Mouse (Mus musculus) brain, embryonic 14.5 days (tissue): ENCODE data around the gene Yae1d1. TPM values are rescaled to one million over a fixed set of nuclear protein-coding genes. Genes with fewer than 3 reads are reported as not detected.
A peak's percentile ranks its signal among the peaks of the same experiment; 100 is the strongest.
"Not testable (repeated sequence)": the region's sequence is repeated elsewhere in the genome, so short reads cannot be mapped to it uniquely, and the experiment has no call there.

Source experiments
- DNase-seq: peaks from one replicate; pipeline ENCODE4 v3.0.0-alpha.2; 2011; ENCODE audit warnings: low read depth
- CTCF ChIP-seq: fragments of 200-500 bp; IDR thresholded peaks from 2 replicates; pipeline ENCODE4 v1.5.1; 2012; ENCODE audit warnings: inconsistent platforms, mild to moderate bottlenecking, moderate library complexity, borderline replicate concordance; ENCODE audit not compliant: insufficient read depth, insufficient read length; ENCODE audit errors: extremely low read depth
- POLR2A ChIP-seq: fragments of 200-500 bp; IDR thresholded peaks from 2 replicates; pipeline ENCODE4 v1.6.1; 2012; ENCODE audit warnings: mild to moderate bottlenecking, inconsistent platforms, borderline replicate concordance; ENCODE audit not compliant: poor library complexity, insufficient read depth, insufficient read length, severe bottlenecking; ENCODE audit errors: extremely low read depth
- polyA plus RNA-seq: library from polyadenylated mRNA; depleted of rRNA; stranded (reverse); fragments of >200 nt; gene quantifications from 2 replicates; pipeline ENCODE4 v1.2.3, GENCODE M21; 2012; rRNA removed

Yae1d1 gene
- polyA plus RNA-seq, 1 experiment, result 33.1 TPM

DNA sequence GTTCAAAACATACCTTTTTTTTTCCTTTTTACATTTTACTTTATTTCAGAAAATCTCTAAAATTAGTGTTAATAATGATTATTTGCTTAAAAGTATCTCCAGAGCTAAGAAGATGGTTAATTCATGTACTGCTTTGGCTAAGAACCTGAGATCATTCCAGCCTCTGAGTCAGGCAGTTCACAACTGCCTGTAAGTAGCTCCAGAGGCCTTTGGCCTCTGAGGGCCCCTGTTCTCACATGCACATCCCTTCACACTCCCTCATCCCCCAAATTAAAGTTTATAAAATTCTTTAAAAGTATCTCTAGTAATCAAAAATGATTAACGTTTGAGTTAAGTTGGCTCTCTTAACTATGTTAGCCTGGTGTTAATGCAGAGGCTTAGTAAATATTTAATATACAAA, 17.7 kb downstream of the Yae1d1 start:
- no peak for TF ChIP-seq CTCF
- no peak for TF ChIP-seq POLR2A
- no peak for DNase-seq

DNA sequence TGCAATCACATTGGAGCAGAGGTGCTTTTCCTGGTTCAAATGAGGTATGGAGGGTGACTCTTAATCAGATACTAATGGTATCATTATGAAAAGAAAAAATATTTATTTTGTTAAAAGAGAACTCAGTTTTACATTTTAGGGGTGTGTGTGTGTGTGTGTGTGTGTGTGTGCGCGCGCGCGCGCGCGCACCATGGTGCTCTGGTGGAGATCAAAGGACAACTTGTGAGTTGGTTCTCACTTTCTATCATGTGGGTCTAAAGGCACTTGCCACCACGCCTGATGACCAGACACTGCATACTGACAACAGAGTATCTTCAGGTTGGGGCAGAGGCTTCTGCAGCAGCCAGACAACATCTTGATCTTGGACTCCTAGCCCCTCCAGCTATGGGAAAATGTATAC, 18.4 kb downstream of the Yae1d1 start:
- no peak for TF ChIP-seq CTCF
- TF ChIP-seq POLR2A, result no peak
- no peak for DNase-seq

DNA sequence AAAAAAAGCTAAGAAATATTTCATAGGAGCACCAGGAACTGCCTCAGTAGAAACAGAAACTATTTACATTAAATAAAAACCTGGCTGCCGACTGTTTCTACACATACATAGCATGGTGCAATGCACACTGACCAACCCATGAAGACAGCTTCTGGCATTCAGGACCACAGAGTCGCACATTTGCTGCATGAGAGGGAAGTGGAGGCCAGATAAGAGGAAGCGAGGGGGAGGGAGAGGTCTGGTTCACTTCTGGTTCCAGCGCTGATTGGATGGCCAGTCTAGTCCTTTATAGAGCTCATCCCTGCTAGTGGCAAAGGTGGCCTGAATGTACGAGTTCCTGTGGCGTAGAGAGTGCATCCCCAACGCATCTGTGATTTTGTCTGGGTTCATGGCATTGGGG, 32.5 kb downstream of the Yae1d1 start:
- no peak for TF ChIP-seq CTCF
- TF ChIP-seq POLR2A, result no peak
- DNase-seq, result no peak

DNA sequence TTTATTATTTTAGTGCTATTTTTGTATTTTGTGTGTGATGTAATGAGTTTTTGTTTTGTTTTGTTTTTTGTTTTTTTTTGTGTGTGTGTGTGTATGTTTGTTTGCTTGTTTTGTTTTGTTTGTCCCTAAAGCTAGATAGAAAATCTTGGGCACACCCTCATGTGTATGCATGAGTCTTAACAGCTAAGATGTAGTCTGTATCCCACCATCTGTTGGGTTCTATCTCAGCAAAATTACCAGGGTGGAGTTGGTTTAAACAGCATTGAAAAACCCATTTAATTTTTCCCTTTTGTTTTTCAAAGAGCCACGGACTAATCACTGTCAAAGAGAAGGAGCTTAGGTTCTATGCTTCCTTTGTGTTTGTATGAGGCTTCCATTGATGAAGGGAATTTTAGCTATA, 38.9 kb downstream of the Yae1d1 start:
- no peak for TF ChIP-seq CTCF
- TF ChIP-seq POLR2A, result no peak
- peak; percentile 54 for DNase-seq

DNA sequence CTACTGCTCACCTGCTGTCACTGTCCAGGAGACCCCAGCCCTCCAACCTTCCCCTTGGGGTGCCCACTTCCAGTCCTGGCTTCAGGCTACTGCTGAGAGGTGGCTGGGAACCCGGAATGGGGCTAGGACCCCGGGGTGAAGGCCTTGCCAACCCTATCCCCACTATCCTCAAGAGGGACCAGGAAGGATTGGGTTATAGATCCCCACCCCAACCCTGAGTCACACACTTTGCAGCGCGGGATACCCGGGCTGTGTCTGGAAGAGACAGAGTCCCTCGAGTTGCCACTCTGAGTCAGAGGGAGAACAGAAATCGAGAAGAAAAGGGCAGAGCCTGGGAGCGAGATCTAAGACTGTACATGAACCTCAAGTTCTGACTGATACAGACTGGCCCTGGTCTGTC, 42.6 kb downstream of the Yae1d1 start:
- DNase-seq, result not testable (repeated sequence)

DNA sequence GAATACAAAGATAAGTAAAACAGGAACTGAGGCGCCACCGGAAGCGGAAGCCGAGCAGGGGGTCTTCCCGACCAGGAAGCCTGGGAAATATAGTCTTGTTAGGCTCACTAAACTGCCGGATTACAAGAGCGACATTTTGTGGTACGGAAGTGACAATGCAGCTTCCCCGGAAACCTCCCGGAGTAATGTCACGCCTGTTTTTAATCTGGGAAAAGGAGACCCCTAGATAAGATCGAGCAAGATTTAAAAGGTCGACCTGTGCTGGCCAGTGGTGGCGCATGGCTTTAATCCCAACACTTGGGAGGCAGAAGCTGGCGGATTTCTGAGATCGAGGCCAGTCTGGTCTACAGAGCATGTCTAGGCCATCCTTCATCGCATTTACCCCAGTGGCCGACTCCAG, 43.6 kb downstream of the Yae1d1 start:
- TF ChIP-seq POLR2A (no peak), CTCF (no peak)

DNA sequence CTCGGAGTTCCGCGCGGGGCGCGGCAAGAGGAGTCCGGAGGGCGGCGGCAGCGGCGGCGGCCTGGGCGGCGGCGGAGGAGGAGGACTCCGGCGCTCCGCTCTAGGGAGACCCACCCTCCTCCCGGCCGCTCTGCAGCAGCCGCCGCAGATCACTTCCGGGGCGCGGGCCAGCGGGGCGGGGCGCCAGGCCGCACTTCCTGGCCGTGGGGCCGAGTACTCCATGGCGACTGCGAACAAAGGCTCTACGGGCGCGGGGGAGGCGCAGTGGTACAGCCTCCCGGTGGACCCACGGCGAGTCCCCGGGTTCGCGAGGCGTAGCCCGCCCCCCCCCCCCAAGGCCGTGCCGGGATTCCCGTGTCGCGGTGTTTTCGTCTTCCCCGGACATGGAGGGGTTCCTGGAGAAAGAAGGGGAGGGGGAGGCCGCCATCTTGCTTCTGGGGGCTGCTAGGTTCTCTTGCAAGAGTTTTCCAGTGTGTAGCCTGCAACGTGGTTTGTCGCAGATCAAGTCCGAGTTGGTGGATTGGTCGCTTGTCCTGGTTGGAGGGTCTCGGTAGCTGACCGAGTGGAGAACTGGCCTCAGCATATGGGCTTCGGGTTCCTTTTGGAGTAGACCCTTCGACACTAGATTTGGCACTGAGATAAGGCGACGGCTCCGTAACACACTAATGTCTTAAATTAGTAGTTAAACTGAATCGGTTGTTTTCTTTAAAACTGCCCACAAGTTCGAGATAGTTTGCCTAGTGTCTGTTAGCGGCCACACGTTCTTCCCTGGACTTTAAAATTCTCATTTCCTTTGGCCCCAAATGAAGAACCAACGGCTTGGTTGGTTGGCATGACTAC, 48.9 kb downstream of the Yae1d1 start, which contains the start of gene Rala:
TSS of gene Rala (minus strand) at position 162 of the 840 bp plus-strand sequence.
- peak; percentile 97 for DNase-seq
- peak; percentile 96 for TF ChIP-seq POLR2A
- no peak for TF ChIP-seq CTCF

More for the DNA sequence above, 43.6 kb downstream of the Yae1d1 start:
- DNase-seq, result no peak

DNA sequence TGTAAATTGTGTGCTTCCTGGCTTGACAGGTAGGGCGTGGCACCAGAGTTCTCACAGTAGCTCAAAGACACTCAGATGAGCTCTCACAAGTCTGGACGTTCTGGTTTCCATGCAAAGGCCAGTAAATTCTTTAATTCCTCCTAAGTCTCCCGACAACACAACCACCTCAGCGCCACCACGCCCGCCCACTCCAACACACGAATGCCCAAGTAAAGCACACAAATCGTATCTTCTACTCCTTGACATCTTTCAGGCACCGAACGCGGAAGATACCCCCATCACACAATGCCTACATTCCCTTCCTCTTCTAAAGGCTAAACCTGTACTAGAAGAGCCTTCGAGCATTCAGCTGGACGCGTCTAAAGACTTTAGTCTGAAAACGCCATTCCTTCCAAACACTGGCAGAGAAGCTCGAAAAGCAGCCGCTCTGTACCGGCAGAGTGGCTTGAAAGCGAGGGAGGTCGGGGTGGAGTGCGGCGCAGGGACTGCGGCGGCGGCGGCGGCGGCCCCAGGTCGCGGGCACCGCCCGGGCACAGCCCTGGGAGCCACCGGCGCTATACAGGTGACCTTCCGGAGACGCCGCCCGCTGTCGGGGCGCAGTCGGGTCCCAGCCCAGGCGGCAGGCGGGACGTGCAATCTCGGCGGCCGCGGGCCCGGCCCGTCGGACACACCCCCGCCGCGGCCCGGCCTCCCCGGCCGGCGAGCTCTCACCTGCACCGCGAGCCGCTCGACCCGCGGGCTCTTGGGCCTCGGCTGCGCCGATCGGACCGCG, 49.7 kb downstream of the Yae1d1 start:
- TF ChIP-seq CTCF, result no peak
- no peak for TF ChIP-seq POLR2A
- peak; percentile 55 for DNase-seq

DNA sequence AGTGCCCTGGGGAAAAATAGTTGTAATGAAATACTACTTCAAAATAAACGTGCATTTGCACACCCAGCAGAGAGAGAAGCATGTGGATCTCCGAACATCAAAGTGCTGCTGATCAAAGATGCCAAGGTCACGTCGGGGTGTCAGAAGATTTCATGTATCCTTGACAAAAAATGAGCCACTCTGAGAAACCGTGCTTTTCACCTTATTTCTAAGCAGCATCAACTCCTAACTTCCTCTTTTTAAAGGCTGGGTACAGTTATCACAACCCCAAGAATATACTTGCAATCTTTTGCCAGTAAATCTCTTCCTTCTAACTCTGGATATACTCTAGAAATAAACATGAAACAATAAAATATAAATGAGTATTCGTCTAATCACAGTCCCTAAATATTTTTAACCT, 50.8 kb downstream of the Yae1d1 start:
- TF ChIP-seq CTCF (no peak), POLR2A (no peak)
- DNase-seq, result peak; percentile 3

Other genes starting within 250 kb of the Yae1d1 start
- gene Cdk13, start 188.3 kb downstream of the Yae1d1 start, polyA plus RNA-seq, result 36.9 and 46.7 TPM in 2 replicates
- gene Rala, start 49.1 kb downstream of the Yae1d1 start, polyA plus RNA-seq, result 58.7 and 86.6 TPM in 2 replicates